In genomic region chr4:154958621-154959020, GRCm38 (mm10) we compare ENCODE assay signal across 9 mouse cellular contexts. TPM values are rescaled to one million over a fixed set of nuclear protein-coding genes. Genes with fewer than 3 reads are reported as not detected.
DNase-seq lines count a peak whose midpoint lies in the region; ATAC-seq lines count a peak whose summit lies in the region.
"Had no signal": no experiment of that assay in that cellular context is flagged by ENCODE, and none has a peak within 500 bp of the region (broad histone marks: within the 10 kb centered on the region; RNA-seq: fewer than 3 reads in every experiment).

No protein-coding gene starts in this region.

- H3K4me2 ChIP-seq in kidney, embryonic 15.5 days, result peak overlapping the region; percentile 47
- peak overlapping the region; percentile 39 for H3K4me2 ChIP-seq in hindbrain, embryonic 13.5 days
- H3K4me2 ChIP-seq in midbrain, embryonic 15.5 days, result peak overlapping the region; percentile 35

- H3K4me3 ChIP-seq in kidney, embryonic 15.5 days (replicated peaks), result no peak overlapping the region
- H3K4me3 ChIP-seq in forebrain, embryonic 10.5 days, result peak overlapping the region; percentile 98
- H3K4me3 ChIP-seq in hindbrain, embryonic 13.5 days, result no peak overlapping the region
- H3K4me3 ChIP-seq in midbrain, embryonic 15.5 days, result no peak overlapping the region

- H3K9ac ChIP-seq in kidney, embryonic 15.5 days, result no peak overlapping the region
- H3K9ac ChIP-seq in hindbrain, embryonic 13.5 days, result 0 out of 2 replicates have a peak overlapping the region, but pooled peaks have one; percentile 7
- no peak overlapping the region for H3K9ac ChIP-seq in midbrain, embryonic 15.5 days

- H3K36me3 ChIP-seq in kidney, embryonic 15.5 days, result no peaks in the 10 kb centered on the region
- H3K36me3 ChIP-seq in forebrain, embryonic 10.5 days (replicated peaks), result peaks cover 20% of the 10 kb centered on the region
- no peaks in the 10 kb centered on the region for H3K36me3 ChIP-seq in hindbrain, embryonic 13.5 days
- no peaks in the 10 kb centered on the region for H3K36me3 ChIP-seq in midbrain, embryonic 15.5 days (replicated peaks)

- no peaks in the 10 kb centered on the region for H3K9me3 ChIP-seq in kidney, embryonic 15.5 days (replicated peaks)
- H3K9me3 ChIP-seq in forebrain, embryonic 10.5 days, result no peaks in the 10 kb centered on the region
- H3K9me3 ChIP-seq in hindbrain, embryonic 13.5 days, result no peaks in the 10 kb centered on the region
- H3K9me3 ChIP-seq in midbrain, embryonic 15.5 days, result no peaks in the 10 kb centered on the region

- peaks cover 64% of the 10 kb centered on the region for H3K4me1 ChIP-seq in kidney, embryonic 15.5 days
- peaks cover 95% of the 10 kb centered on the region for H3K4me1 ChIP-seq in forebrain, embryonic 10.5 days
- peaks cover 76% of the 10 kb centered on the region for H3K4me1 ChIP-seq in hindbrain, embryonic 13.5 days (replicated peaks)
- peaks cover 63% of the 10 kb centered on the region for H3K4me1 ChIP-seq in midbrain, embryonic 15.5 days

- no peak for DNase-seq in kidney, postnatal 4 days
- no peak for DNase-seq in forebrain, embryonic 10.5 days (ENCODE audit: extremely low spot score, low spot score)
- no peak for DNase-seq in gastrocnemius, postnatal 14 days
- no peak for DNase-seq in ovary, postnatal 10 days (ENCODE audit: low spot score)
- DNase-seq: adrenal gland, adult 8-10 months had no signal

- no peak overlapping the region for H3K27ac ChIP-seq in kidney, embryonic 15.5 days
- H3K27ac ChIP-seq in forebrain, embryonic 10.5 days, result peak overlapping the region; percentile 97
- H3K27ac ChIP-seq in hindbrain, embryonic 13.5 days, result peak overlapping the region; percentile 4; the same call in 1 of the 2 replicates
- peak overlapping the region; percentile 46; the same call in 1 of the 2 replicates for H3K27ac ChIP-seq in midbrain, embryonic 15.5 days

- peaks cover 95% of the 10 kb centered on the region for H3K27me3 ChIP-seq in kidney, embryonic 15.5 days
- H3K27me3 ChIP-seq in forebrain, embryonic 10.5 days (ENCODE audit: poor library complexity, severe bottlenecking), result peaks cover 100% of the 10 kb centered on the region
- H3K27me3 ChIP-seq in hindbrain, embryonic 13.5 days, result peaks cover 60% of the 10 kb centered on the region
- no peaks in the 10 kb centered on the region for H3K27me3 ChIP-seq in midbrain, embryonic 15.5 days (replicated peaks)

- intact Hi-C loops in gastrocnemius, postnatal 14 days (cut with DNase I; ENCODE audit: low total_unique reads), result no loop called here

- whole genome bisulfite sequencing in kidney, embryonic 15.5 days, result 14% methylated on average over 8 of the region's 8 CpGs
- 10% methylated on average over 8 of the region's 8 CpGs for WGBS in forebrain, embryonic 10.5 days
- WGBS in hindbrain, embryonic 13.5 days, result 8% methylated on average over 8 of the region's 8 CpGs
- 12% methylated on average over 8 of the region's 8 CpGs for WGBS in midbrain, embryonic 15.5 days

- ATAC-seq in kidney, embryonic 15.5 days (replicated peaks; ENCODE audit: low FRiP score), result no peak
- ATAC-seq in hindbrain, embryonic 13.5 days (ENCODE audit: low FRiP score), result no peak
- no peak for ATAC-seq in midbrain, embryonic 15.5 days (replicated peaks)

RNA-seq across cellular contexts. Expression of gene Hes5, which starts 2.1 kb away (rescaled TPM):
- polyA plus RNA-seq in kidney, embryonic 15.5 days (2015; fragmentation: Nextera tagmentation; extraction: Ambion mirVana), result 19.6 and 20.7 TPM in 2 replicates
- 272 and 295 TPM in 2 replicates for polyA plus RNA-seq in forebrain, embryonic 10.5 days (2016; fragmentation: Nextera tagmentation; extraction: Ambion mirVana)
- polyA plus RNA-seq in hindbrain, embryonic 13.5 days (2015; fragmentation: Nextera tagmentation; extraction: Ambion mirVana), result 154 and 185 TPM in 2 replicates
- polyA plus RNA-seq in midbrain, embryonic 15.5 days (2015; fragmentation: Nextera tagmentation; extraction: Ambion mirVana), result 116 and 149 TPM in 2 replicates
- under 1 TPM in 1 of 2 experiments, not detected in 1; 0.16 TPM for total RNA-seq in gastrocnemius, postnatal 14 days (2021)
- total RNA-seq: adrenal gland, adult 8-10 months; gastrocnemius, adult 18-20 months had no signal

RNA-seq across cellular contexts. Expression of gene Pank4, which starts 5.3 kb away (rescaled TPM):
- 45.2 and 46.3 TPM in 2 replicates for polyA plus RNA-seq in kidney, embryonic 15.5 days (2015; fragmentation: Nextera tagmentation; extraction: Ambion mirVana)
- polyA plus RNA-seq in forebrain, embryonic 10.5 days (2016; fragmentation: Nextera tagmentation; extraction: Ambion mirVana), result 46.8 and 51.8 TPM in 2 replicates
- 37.4 and 38.1 TPM in 2 replicates for polyA plus RNA-seq in hindbrain, embryonic 13.5 days (2015; fragmentation: Nextera tagmentation; extraction: Ambion mirVana)
- polyA plus RNA-seq in midbrain, embryonic 15.5 days (2015; fragmentation: Nextera tagmentation; extraction: Ambion mirVana), result 44.3 and 44.9 TPM in 2 replicates
- total RNA-seq in gastrocnemius, postnatal 14 days (2021), result 10 to 100 TPM; 24.1 to 31.4 TPM

RNA-seq across cellular contexts. Expression of gene Tnfrsf14, which starts 30.3 kb away (rescaled TPM):
- 1.7 TPM in 2 replicates for polyA plus RNA-seq in kidney, embryonic 15.5 days (2015; fragmentation: Nextera tagmentation; extraction: Ambion mirVana)
- polyA plus RNA-seq in forebrain, embryonic 10.5 days (2016; fragmentation: Nextera tagmentation; extraction: Ambion mirVana), result 0.68 and 0.93 TPM in 2 replicates
- polyA plus RNA-seq in hindbrain, embryonic 13.5 days (2015; fragmentation: Nextera tagmentation; extraction: Ambion mirVana), result 0.22 and 0.25 TPM in 2 replicates
- polyA plus RNA-seq in midbrain, embryonic 15.5 days (2015; fragmentation: Nextera tagmentation; extraction: Ambion mirVana), result 0.19 and 0.28 TPM in 2 replicates
- total RNA-seq in gastrocnemius, postnatal 14 days (2021), result 1 to 10 TPM; 1.4 to 1.9 TPM

RNA-seq across cellular contexts. Expression of gene Fam213b, which starts 59.7 kb away (rescaled TPM):
- 34.1 and 40.6 TPM in 2 replicates for polyA plus RNA-seq in kidney, embryonic 15.5 days (2015; fragmentation: Nextera tagmentation; extraction: Ambion mirVana)
- polyA plus RNA-seq in forebrain, embryonic 10.5 days (2016; fragmentation: Nextera tagmentation; extraction: Ambion mirVana), result 36.1 and 36.3 TPM in 2 replicates
- polyA plus RNA-seq in hindbrain, embryonic 13.5 days (2015; fragmentation: Nextera tagmentation; extraction: Ambion mirVana), result 44.1 and 48.8 TPM in 2 replicates
- 56.1 and 62.6 TPM in 2 replicates for polyA plus RNA-seq in midbrain, embryonic 15.5 days (2015; fragmentation: Nextera tagmentation; extraction: Ambion mirVana)
- total RNA-seq in gastrocnemius, postnatal 14 days (2021), result 100 to 1,000 TPM; 110 to 112 TPM
